Mouse (Mus musculus) stomach, embryonic 16.5 days (tissue): ENCODE measurements around the gene Ctnnd1. TPM values are rescaled to one million over a fixed set of nuclear protein-coding genes. Genes with fewer than 3 reads are reported as not detected.

Experiments
- ATAC-seq: fragments of 200-750 bp; cut with Nextera tagmentation; 2 replicates; pipeline ENCODE4 v1.8.0; 2017; ENCODE audit warnings: moderate number of reproducible peaks, moderate TSS enrichment; ENCODE audit not compliant: insufficient read depth, low FRiP score
- H3K27ac ChIP-seq: fragments of 300-500 bp; sonication (generic); 2 replicates; pipeline ENCODE4 v1.5.1; 2014; ENCODE audit warnings: low read length
- H3K27me3 ChIP-seq: fragments of 300-500 bp; sonication (generic); 2 replicates; pipeline ENCODE4 v1.6.1; 2014; ENCODE audit warnings: low read length, control low read depth, mixed read lengths; ENCODE audit not compliant: control insufficient read depth, insufficient read depth
- H3K36me3 ChIP-seq: fragments of 300-500 bp; sonication (generic); 2 replicates; pipeline ENCODE4 v1.6.1; 2014; ENCODE audit warnings: low read length; ENCODE audit not compliant: control insufficient read depth, insufficient read depth
- H3K4me1 ChIP-seq: fragments of 300-500 bp; sonication (generic); 2 replicates; pipeline ENCODE4 v1.6.1; 2014; ENCODE audit warnings: low read length, control low read depth, mixed read lengths; ENCODE audit not compliant: control insufficient read depth, insufficient read depth
- H3K4me2 ChIP-seq: fragments of 300-500 bp; sonication (generic); 2 replicates; pipeline ENCODE4 v1.6.1; 2014; ENCODE audit warnings: low read depth, low read length, mixed read lengths
- H3K4me3 ChIP-seq: fragments of 300-500 bp; sonication (generic); replicated peaks from 2 replicates; pipeline ENCODE4 v1.5.1; 2014; ENCODE audit warnings: mild to moderate bottlenecking, low read length
- H3K9ac ChIP-seq: fragments of 300-500 bp; sonication (generic); 2 replicates; pipeline ENCODE4 v1.6.1; 2014; ENCODE audit warnings: low read length
- H3K9me3 ChIP-seq: fragments of 300-500 bp; sonication (generic); replicated peaks from 2 replicates; pipeline ENCODE4 v1.6.1; 2016; ENCODE audit warnings: low read length, control low read depth; ENCODE audit not compliant: control insufficient read depth
- WGBS: fragments of 180-500 bp; shearing (Covaris S2); extraction: QIAGEN DNeasy Blood & Tissue Kit; methylation state at CpG from one replicate; pipeline ENCODE4 v1.1.7; 2014; 5-methylcytosine and 5-hydroxymethylcytosine counted together
- polyA plus RNA-seq: library from polyadenylated mRNA; unstranded; fragments of >200 nt; fragmentation: Nextera tagmentation; extraction: Ambion mirVana; gene quantifications from 2 replicates; pipeline ENCODE4 v1.2.1, GENCODE M21; 2015

The Ctnnd1 gene
- polyA plus RNA-seq, 1 experiment from 2014 or later, result 75.7 TPM

- no peak overlapping the region for H3K9ac ChIP-seq
- no peak for ATAC-seq
- no peaks in the 10 kb centered on the region for H3K27me3 ChIP-seq
- H3K9me3 ChIP-seq, result no peaks in the 10 kb centered on the region
- H3K36me3 ChIP-seq, result peaks cover 17% of the 10 kb centered on the region
- WGBS, result 62% methylated on average over 2 of the region's 2 CpGs
- H3K4me2 ChIP-seq, result no peak overlapping the region
- peaks cover 43% of the 10 kb centered on the region for H3K4me1 ChIP-seq
- 0 out of 2 replicates have a peak overlapping the region, but pooled peaks have one; percentile 26 for H3K27ac ChIP-seq
- no peak overlapping the region for H3K4me3 ChIP-seq
Measured at GRCm38 (mm10) chr2:84622668-84623067, 27.9 kb downstream of the Ctnnd1 start.

GRCm38 (mm10) chr2:84619646-84620340, 30.8 kb downstream of the Ctnnd1 start:
- peak overlapping the region; percentile 43; the same call in 1 of the 2 replicates for H3K27ac ChIP-seq
- no peak overlapping the region for H3K9ac ChIP-seq
- H3K27me3 ChIP-seq, result no peaks in the 10 kb centered on the region
- H3K4me3 ChIP-seq, result no peak overlapping the region
- H3K9me3 ChIP-seq, result no peaks in the 10 kb centered on the region
- peaks cover 29% of the 10 kb centered on the region for H3K4me1 ChIP-seq
- ATAC-seq, result no peak
- no peak overlapping the region for H3K4me2 ChIP-seq
- peaks cover 34% of the 10 kb centered on the region for H3K36me3 ChIP-seq
- 91% methylated on average over 21 of the region's 21 CpGs for WGBS

GRCm38 (mm10) chr2:84618914-84619313, 31.7 kb downstream of the Ctnnd1 start:
- Histone ChIP-seq H3K36me3 (peaks cover 33% of the 10 kb centered on the region), H3K9ac (no peak overlapping the region), H3K4me1 (peaks cover 21% of the 10 kb centered on the region), H3K27me3 (no peaks in the 10 kb centered on the region), H3K9me3 (no peaks in the 10 kb centered on the region), H3K4me3 (no peak overlapping the region), H3K4me2 (no peak overlapping the region), H3K27ac (peak overlapping the region; percentile 46)
- ATAC-seq, result peak; percentile 83
- WGBS, result 62% methylated on average over 2 of the region's 2 CpGs

GRCm38 (mm10) chr2:84617637-84618515, 32.7 kb downstream of the Ctnnd1 start:
- WGBS, result 68% methylated on average over 3 of the region's 3 CpGs
- no peak overlapping the region for H3K4me3 ChIP-seq
- peak; percentile 48 for ATAC-seq
- H3K27me3 ChIP-seq, result no peaks in the 10 kb centered on the region
- H3K4me1 ChIP-seq, result peaks cover 14% of the 10 kb centered on the region
- peak overlapping the region; percentile 59; the same call in 1 of the 2 replicates for H3K27ac ChIP-seq
- no peak overlapping the region for H3K9ac ChIP-seq
- H3K9me3 ChIP-seq, result no peaks in the 10 kb centered on the region
- no peak overlapping the region for H3K4me2 ChIP-seq
- peaks cover 38% of the 10 kb centered on the region for H3K36me3 ChIP-seq

- Histone ChIP-seq H3K27ac (no peak overlapping the region), H3K9me3 (no peaks in the 10 kb centered on the region), H3K4me3 (no peak overlapping the region), H3K27me3 (no peaks in the 10 kb centered on the region), H3K36me3 (peaks cover 47% of the 10 kb centered on the region), H3K9ac (no peak overlapping the region), H3K4me2 (no peak overlapping the region), H3K4me1 (no peaks in the 10 kb centered on the region)
- no peak for ATAC-seq
- 95% methylated on average over 6 of the region's 6 CpGs for WGBS
Measured at GRCm38 (mm10) chr2:84612764-84613163, 37.8 kb downstream of the Ctnnd1 start.

GRCm38 (mm10) chr2:84607842-84608241, 42.7 kb downstream of the Ctnnd1 start:
- H3K4me1 ChIP-seq, result no peaks in the 10 kb centered on the region
- ATAC-seq, result no peak
- no peak overlapping the region for H3K9ac ChIP-seq
- no peak overlapping the region for H3K27ac ChIP-seq
- WGBS, result 90% methylated on average over 1 of the region's 1 CpGs
- H3K9me3 ChIP-seq, result no peaks in the 10 kb centered on the region
- H3K36me3 ChIP-seq, result peaks cover 35% of the 10 kb centered on the region
- no peak overlapping the region for H3K4me2 ChIP-seq
- no peak overlapping the region for H3K4me3 ChIP-seq
- H3K27me3 ChIP-seq, result no peaks in the 10 kb centered on the region

GRCm38 (mm10) chr2:84600977-84601376, 49.6 kb downstream of the Ctnnd1 start:
- H3K4me2 ChIP-seq, result no peak overlapping the region
- 49% methylated on average over 2 of the region's 2 CpGs for WGBS
- no peak for ATAC-seq
- H3K9me3 ChIP-seq, result no peaks in the 10 kb centered on the region
- H3K27me3 ChIP-seq, result no peaks in the 10 kb centered on the region
- no peak overlapping the region for H3K27ac ChIP-seq
- no peak overlapping the region for H3K4me3 ChIP-seq
- no peaks in the 10 kb centered on the region for H3K4me1 ChIP-seq
- no peak overlapping the region for H3K9ac ChIP-seq
- peaks cover 33% of the 10 kb centered on the region for H3K36me3 ChIP-seq

GRCm38 (mm10) chr2:84599270-84599888, 51.2 kb downstream of the Ctnnd1 start:
- no peak overlapping the region for H3K27ac ChIP-seq
- WGBS, result 85% methylated on average over 6 of the region's 6 CpGs
- ATAC-seq, result 0 out of 2 replicates have a peak, but pooled peaks have one; percentile 21
- no peaks in the 10 kb centered on the region for H3K9me3 ChIP-seq
- no peak overlapping the region for H3K4me2 ChIP-seq
- H3K36me3 ChIP-seq, result peaks cover 31% of the 10 kb centered on the region
- no peak overlapping the region for H3K4me3 ChIP-seq
- no peaks in the 10 kb centered on the region for H3K27me3 ChIP-seq
- H3K4me1 ChIP-seq, result no peaks in the 10 kb centered on the region
- no peak overlapping the region for H3K9ac ChIP-seq

- no peaks in the 10 kb centered on the region for H3K27me3 ChIP-seq
- H3K4me2 ChIP-seq, result no peak overlapping the region
- H3K9ac ChIP-seq, result no peak overlapping the region
- ATAC-seq, result no peak
- H3K9me3 ChIP-seq, result no peaks in the 10 kb centered on the region
- H3K4me1 ChIP-seq, result no peaks in the 10 kb centered on the region
- H3K27ac ChIP-seq, result no peak overlapping the region
- WGBS, result 98% methylated on average over 1 of the region's 1 CpGs
- H3K4me3 ChIP-seq, result no peak overlapping the region
- H3K36me3 ChIP-seq, result peaks cover 19% of the 10 kb centered on the region
Measured at GRCm38 (mm10) chr2:84597123-84597522, 53.4 kb downstream of the Ctnnd1 start.
